Mouse (Mus musculus) kidney, adult 2 months (tissue): ENCODE measurements around the gene Mast4.

Source experiments
- CTCF ChIP-seq: fragments of 200-500 bp; conservative IDR thresholded peaks from 2 replicates; pipeline ENCODE4 v1.5.1; 2011; ENCODE audit warnings: low read depth, mild to moderate bottlenecking, control low read depth, low read length, moderate library complexity, mixed read lengths; ENCODE audit not compliant: insufficient read depth, insufficient read length
- POLR2A ChIP-seq: fragments of 200-500 bp; IDR thresholded peaks from one replicate; pipeline ENCODE4 v1.6.1; 2011; ENCODE audit warnings: low read depth, low read length, control low read depth

GRCm38 (mm10) chr13:102733063-102733462 lies 601.2 kb downstream of the Mast4 start:
- TF ChIP-seq CTCF: no peak
- TF ChIP-seq POLR2A: no peak
